Mouse (Mus musculus) limb, embryonic 13.5 days (tissue): ENCODE measurements around the gene Mast4. TPM values are rescaled to one million over a fixed set of nuclear protein-coding genes. Genes with fewer than 3 reads are reported as not detected.

ENCODE experiments used
- ATAC-seq: fragments of 200-750 bp; cut with Nextera tagmentation; 2 replicates; pipeline ENCODE4 v1.8.0; 2017; ENCODE audit warnings: low read depth, moderate number of reproducible peaks, moderate TSS enrichment; ENCODE audit not compliant: low FRiP score
- H3K27ac ChIP-seq: fragments of 300-500 bp; sonication (generic); 2 replicates; pipeline ENCODE4 v1.5.1; 2015; ENCODE audit warnings: inconsistent platforms, mild to moderate bottlenecking, moderate library complexity
- H3K27me3 ChIP-seq: fragments of 300-500 bp; sonication (generic); 2 replicates; pipeline ENCODE4 v1.6.1; 2015; ENCODE audit warnings: mild to moderate bottlenecking, inconsistent platforms
- H3K36me3 ChIP-seq: fragments of 300-500 bp; sonication (generic); 2 replicates; pipeline ENCODE4 v1.6.1; 2015; ENCODE audit warnings: inconsistent platforms, mild to moderate bottlenecking, moderate library complexity
- H3K4me1 ChIP-seq: fragments of 300-500 bp; sonication (generic); 2 replicates; pipeline ENCODE4 v1.6.1; 2015; ENCODE audit warnings: inconsistent platforms
- H3K4me2 ChIP-seq: fragments of 300-500 bp; sonication (generic); replicated peaks from 2 replicates; pipeline ENCODE4 v1.6.1; 2015; ENCODE audit warnings: inconsistent platforms, mild to moderate bottlenecking, moderate library complexity
- H3K4me3 ChIP-seq: fragments of 300-500 bp; sonication (generic); 2 replicates; pipeline ENCODE4 v1.5.1; 2015; ENCODE audit warnings: moderate library complexity, mild to moderate bottlenecking, inconsistent platforms
- H3K9ac ChIP-seq: fragments of 300-500 bp; sonication (generic); 2 replicates; pipeline ENCODE4 v1.6.1; 2015; ENCODE audit warnings: mild to moderate bottlenecking, inconsistent platforms
- H3K9me3 ChIP-seq: fragments of 300-500 bp; sonication (generic); 2 replicates; pipeline ENCODE4 v1.6.1; 2016; ENCODE audit warnings: inconsistent platforms
- WGBS: fragments of 180-500 bp; shearing (Covaris S2); methylation state at CpG from one replicate; pipeline ENCODE4 v1.1.7; 2015; 5-methylcytosine and 5-hydroxymethylcytosine counted together
- polyA plus RNA-seq: library from polyadenylated mRNA; unstranded; fragments of >200 nt; fragmentation: Nextera tagmentation; extraction: Ambion mirVana; gene quantifications from 2 replicates; pipeline ENCODE4 v1.2.1, GENCODE M21; 2015

Gene Mast4
- polyA plus RNA-seq, 1 experiment from 2014 or later = 23.2 TPM

GRCm38 (mm10) chr13:103096346-103097150 is 237.7 kb downstream of the Mast4 start:
- ATAC-seq = peak; percentile 94
- Histone ChIP-seq H3K4me1 (peaks cover 22% of the 10 kb centered on the region), H3K9ac (peak overlapping the region; percentile 58), H3K27me3 (peaks cover 28% of the 10 kb centered on the region), H3K4me2 (peak overlapping the region; percentile 81), H3K4me3 (peak overlapping the region; percentile 50), H3K27ac (no peak overlapping the region), H3K36me3 (no peaks in the 10 kb centered on the region), H3K9me3 (no peaks in the 10 kb centered on the region)
- WGBS = 5% methylated on average over 28 of the region's 28 CpGs

- ATAC-seq = no peak
- H3K4me1 ChIP-seq = peaks cover 22% of the 10 kb centered on the region
- no peaks in the 10 kb centered on the region for H3K9me3 ChIP-seq
- H3K27ac ChIP-seq = no peak overlapping the region
- H3K27me3 ChIP-seq = peaks cover 28% of the 10 kb centered on the region
- no peaks in the 10 kb centered on the region for H3K36me3 ChIP-seq
- no peak overlapping the region for H3K4me3 ChIP-seq
- H3K4me2 ChIP-seq = no peak overlapping the region
- H3K9ac ChIP-seq = no peak overlapping the region
- WGBS = 68% methylated on average over 7 of the region's 7 CpGs
These were observed 238.8 kb downstream of the Mast4 start for GRCm38 (mm10) chr13:103095491-103095890.

GRCm38 (mm10) chr13:103094595-103094994 is 239.7 kb downstream of the Mast4 start:
- no peak for ATAC-seq
- no peaks in the 10 kb centered on the region for H3K36me3 ChIP-seq
- no peak overlapping the region for H3K4me2 ChIP-seq
- H3K27me3 ChIP-seq = peaks cover 28% of the 10 kb centered on the region
- H3K9ac ChIP-seq = no peak overlapping the region
- H3K4me3 ChIP-seq = no peak overlapping the region
- WGBS = 73% methylated on average over 5 of the region's 5 CpGs
- H3K27ac ChIP-seq = no peak overlapping the region
- H3K9me3 ChIP-seq = no peaks in the 10 kb centered on the region
- peaks cover 22% of the 10 kb centered on the region for H3K4me1 ChIP-seq

- Histone ChIP-seq H3K27me3 (peaks cover 28% of the 10 kb centered on the region), H3K4me2 (no peak overlapping the region), H3K9ac (no peak overlapping the region), H3K4me1 (peaks cover 22% of the 10 kb centered on the region), H3K4me3 (no peak overlapping the region), H3K9me3 (no peaks in the 10 kb centered on the region), H3K27ac (no peak overlapping the region), H3K36me3 (no peaks in the 10 kb centered on the region)
- ATAC-seq = no peak
- WGBS = 83% methylated on average over 1 of the region's 1 CpGs
These were observed 240.6 kb downstream of the Mast4 start for GRCm38 (mm10) chr13:103093713-103094112.

- Histone ChIP-seq H3K9me3 (no peaks in the 10 kb centered on the region), H3K27ac (0 out of 2 replicates have a peak overlapping the region, but pooled peaks have one; percentile 6), H3K4me2 (no peak overlapping the region), H3K36me3 (no peaks in the 10 kb centered on the region), H3K4me1 (0 out of 2 replicates have a peak, but pooled peaks cover 5% of the 10 kb centered on the region), H3K4me3 (no peak overlapping the region), H3K27me3 (no peaks in the 10 kb centered on the region), H3K9ac (no peak overlapping the region)
- WGBS = 68% methylated on average over 15 of the region's 15 CpGs
- no peak for ATAC-seq
These were observed 248.7 kb downstream of the Mast4 start for GRCm38 (mm10) chr13:103085540-103086121.

- no peak for ATAC-seq
- Histone ChIP-seq H3K4me2 (no peak overlapping the region), H3K27me3 (no peaks in the 10 kb centered on the region), H3K4me3 (no peak overlapping the region), H3K9me3 (no peaks in the 10 kb centered on the region), H3K27ac (no peak overlapping the region), H3K36me3 (no peaks in the 10 kb centered on the region), H3K4me1 (0 out of 2 replicates have a peak, but pooled peaks cover 5% of the 10 kb centered on the region), H3K9ac (no peak overlapping the region)
- 82% methylated on average over 6 of the region's 6 CpGs for WGBS
These were observed 251.4 kb downstream of the Mast4 start for GRCm38 (mm10) chr13:103082891-103083290.

GRCm38 (mm10) chr13:103079806-103080205 is 254.5 kb downstream of the Mast4 start:
- no peak overlapping the region for H3K9ac ChIP-seq
- 60% methylated on average over 4 of the region's 4 CpGs for WGBS
- no peak overlapping the region for H3K4me2 ChIP-seq
- H3K9me3 ChIP-seq = no peaks in the 10 kb centered on the region
- H3K4me3 ChIP-seq = no peak overlapping the region
- no peaks in the 10 kb centered on the region for H3K4me1 ChIP-seq
- H3K27ac ChIP-seq = no peak overlapping the region
- no peaks in the 10 kb centered on the region for H3K27me3 ChIP-seq
- H3K36me3 ChIP-seq = no peaks in the 10 kb centered on the region
- ATAC-seq = no peak

GRCm38 (mm10) chr13:103078815-103079214 is 255.5 kb downstream of the Mast4 start:
- Histone ChIP-seq H3K27ac (no peak overlapping the region), H3K4me3 (no peak overlapping the region), H3K27me3 (no peaks in the 10 kb centered on the region), H3K4me2 (no peak overlapping the region), H3K4me1 (no peaks in the 10 kb centered on the region), H3K36me3 (no peaks in the 10 kb centered on the region), H3K9ac (no peak overlapping the region), H3K9me3 (no peaks in the 10 kb centered on the region)
- 87% methylated on average over 6 of the region's 6 CpGs for WGBS
- no peak for ATAC-seq

GRCm38 (mm10) chr13:103073461-103073860 is 260.8 kb downstream of the Mast4 start:
- H3K36me3 ChIP-seq = no peaks in the 10 kb centered on the region
- no peaks in the 10 kb centered on the region for H3K4me1 ChIP-seq
- H3K4me3 ChIP-seq = no peak overlapping the region
- no peaks in the 10 kb centered on the region for H3K9me3 ChIP-seq
- no peaks in the 10 kb centered on the region for H3K27me3 ChIP-seq
- no peak for ATAC-seq
- H3K4me2 ChIP-seq = no peak overlapping the region
- H3K9ac ChIP-seq = no peak overlapping the region
- 83% methylated on average over 4 of the region's 4 CpGs for WGBS
- no peak overlapping the region for H3K27ac ChIP-seq

- Histone ChIP-seq H3K9me3 (no peaks in the 10 kb centered on the region), H3K4me2 (no peak overlapping the region), H3K9ac (no peak overlapping the region), H3K36me3 (no peaks in the 10 kb centered on the region), H3K4me3 (no peak overlapping the region), H3K27ac (no peak overlapping the region), H3K4me1 (peaks cover 5% of the 10 kb centered on the region; the same call in 1 of the 2 replicates), H3K27me3 (no peaks in the 10 kb centered on the region)
- 69% methylated on average over 3 of the region's 3 CpGs for WGBS
- ATAC-seq = no peak
These were observed 262.5 kb downstream of the Mast4 start for GRCm38 (mm10) chr13:103071783-103072182.

GRCm38 (mm10) chr13:103067581-103068166 is 266.6 kb downstream of the Mast4 start:
- no peaks in the 10 kb centered on the region for H3K9me3 ChIP-seq
- ATAC-seq = no peak
- H3K4me1 ChIP-seq = peaks cover 5% of the 10 kb centered on the region; the same call in 1 of the 2 replicates
- H3K4me3 ChIP-seq = no peak overlapping the region
- no peaks in the 10 kb centered on the region for H3K27me3 ChIP-seq
- H3K36me3 ChIP-seq = no peaks in the 10 kb centered on the region
- no peak overlapping the region for H3K4me2 ChIP-seq
- 47% methylated on average over 7 of the region's 7 CpGs for WGBS
- no peak overlapping the region for H3K9ac ChIP-seq
- no peak overlapping the region for H3K27ac ChIP-seq

GRCm38 (mm10) chr13:103065437-103065836 is 268.9 kb downstream of the Mast4 start:
- Histone ChIP-seq H3K4me2 (no peak overlapping the region), H3K36me3 (no peaks in the 10 kb centered on the region), H3K4me3 (no peak overlapping the region), H3K27ac (no peak overlapping the region), H3K9ac (no peak overlapping the region), H3K9me3 (no peaks in the 10 kb centered on the region), H3K27me3 (no peaks in the 10 kb centered on the region), H3K4me1 (peaks cover 5% of the 10 kb centered on the region; the same call in 1 of the 2 replicates)
- no peak for ATAC-seq
- WGBS = 70% methylated on average over 7 of the region's 7 CpGs
